Mouse (Mus musculus) layer of hippocampus, adult 6 months (tissue): ENCODE measurements around the gene Pnpo. TPM values are rescaled to one million over a fixed set of nuclear protein-coding genes. Genes with fewer than 3 reads are reported as not detected.

Source experiments
- long read RNA-seq, 2 experiments: library from polyadenylated mRNA; unstranded; transcript quantifications; one replicate each; pipeline ENCODE4 v2.0.0; 2019 to 2020
- polyA plus RNA-seq: library from polyadenylated mRNA; unstranded; fragments of <200 nt; fragmentation: Nextera tagmentation; gene quantifications from 2 replicates; pipeline ENCODE4 v1.2.3, GENCODE M21; 2021

Pnpo gene
- polyA plus RNA-seq = 27.1 and 30.9 TPM in 2 replicates
- long read RNA-seq, experiment 1, transcript Pnpo-201 (7 exons, 1,994 nt) = major isoform, 57 of 67 reads
- long read RNA-seq, experiment 1, partial matches to known transcripts = 3 of 67 reads
- long read RNA-seq, experiment 1, other reads (novel, unspliced or antisense) = 6 of 67 reads
- long read RNA-seq, experiment 2, transcript Pnpo-201 (7 exons, 1,994 nt) = major isoform, 332 of 352 reads
- long read RNA-seq, experiment 2, partial matches to known transcripts = 3 of 352 reads
- long read RNA-seq, experiment 2, other reads (novel, unspliced or antisense) = 15 of 352 reads

GRCm38 (mm10) chr11:96943746-96944304 is at the start of gene Pnpo:
Pnpo (minus strand) TSS chr11:96943986.

GRCm38 (mm10) chr11:96982859-96983258 is 39.1 kb upstream of the Pnpo start, which contains the start of gene Sp2:
Sp2 (minus strand) TSS chr11:96982959.

GRCm38 (mm10) chr11:96928088-96928487 is 15.7 kb downstream of the Pnpo start, which contains the start of gene Prr15l:
Prr15l (plus strand) TSS chr11:96928104.

GRCm38 (mm10) chr11:96916044-96916884 is 27.5 kb downstream of the Pnpo start, which contains the start of gene Cdk5rap3:
Cdk5rap3 (minus strand) TSS chr11:96916496.

Other genes starting within 250 kb of the Pnpo start
- gene Snx11, start 166.4 kb downstream of the Pnpo start, polyA plus RNA-seq = 14.0 and 14.9 TPM in 2 replicates
- gene Cbx1, start 154.9 kb downstream of the Pnpo start, polyA plus RNA-seq = 34.5 and 35.6 TPM in 2 replicates
- 41.6 and 48.6 TPM in 2 replicates for gene Nfe2l1, start 114.0 kb downstream of the Pnpo start, polyA plus RNA-seq
- gene Copz2, start 94.1 kb downstream of the Pnpo start, polyA plus RNA-seq = 22.8 and 27.5 TPM in 2 replicates
- 43.7 and 49.2 TPM in 2 replicates for gene Cdk5rap3, start 27.5 kb downstream of the Pnpo start, polyA plus RNA-seq
- gene Prr15l, start 15.9 kb downstream of the Pnpo start, polyA plus RNA-seq = not detected in 2 replicates
- gene Sp2, start 39.0 kb upstream of the Pnpo start, polyA plus RNA-seq = 4.6 and 4.7 TPM in 2 replicates
- gene Sp6, start 69.4 kb upstream of the Pnpo start, polyA plus RNA-seq = 0.05 TPM in 2 replicates
- gene Scrn2, start 86.0 kb upstream of the Pnpo start, polyA plus RNA-seq = 9.1 and 9.2 TPM in 2 replicates
- 1.2 and 1.3 TPM in 2 replicates for gene Lrrc46, start 97.4 kb upstream of the Pnpo start, polyA plus RNA-seq
- gene Mrpl10, start 97.6 kb upstream of the Pnpo start, polyA plus RNA-seq = 78.5 and 85.7 TPM in 2 replicates
- 6.1 and 6.3 TPM in 2 replicates for gene Osbpl7, start 106.6 kb upstream of the Pnpo start, polyA plus RNA-seq
- gene Tbx21, start 171.3 kb upstream of the Pnpo start, polyA plus RNA-seq = 0.06 and 0.08 TPM in 2 replicates
- 1.4 and 2.1 TPM in 2 replicates for gene Tbkbp1, start 207.5 kb upstream of the Pnpo start, polyA plus RNA-seq
- 9.9 and 11.3 TPM in 2 replicates for gene Kpnb1, start 243.9 kb upstream of the Pnpo start, polyA plus RNA-seq